Mouse (Mus musculus) left cerebral cortex, postnatal 4 days (tissue): ENCODE measurements around the gene Vapb. TPM values are rescaled to one million over a fixed set of nuclear protein-coding genes. Genes with fewer than 3 reads are reported as not detected.

ENCODE experiments used
- DNase-seq: peaks from one replicate; pipeline ENCODE4 v3.0.0-alpha.2; 2022
- intact Hi-C: fragments of 180-260 bp; cut with DNase I; formaldehyde crosslinking; loops from one replicate; pipeline ENCODE4 v1.15.1; 2025
- total RNA-seq, 2 experiments: library from RNA; stranded (reverse); gene quantifications; 2 replicates each; pipeline ENCODE4 v1.2.3; 2021

The Vapb gene
- total RNA-seq, 2 experiments from 2014 or later = 84.7 to 94.7 TPM

GRCm38 (mm10) chr2:173784884-173785283, 47.6 kb downstream of the Vapb start:
- DNase-seq = no peak
- intact Hi-C loops = no loop called here

- DNase-seq = peak; percentile 33
- intact Hi-C loops = no loop called here
Measured at GRCm38 (mm10) chr2:173789945-173790804, 52.9 kb downstream of the Vapb start.

DNA sequence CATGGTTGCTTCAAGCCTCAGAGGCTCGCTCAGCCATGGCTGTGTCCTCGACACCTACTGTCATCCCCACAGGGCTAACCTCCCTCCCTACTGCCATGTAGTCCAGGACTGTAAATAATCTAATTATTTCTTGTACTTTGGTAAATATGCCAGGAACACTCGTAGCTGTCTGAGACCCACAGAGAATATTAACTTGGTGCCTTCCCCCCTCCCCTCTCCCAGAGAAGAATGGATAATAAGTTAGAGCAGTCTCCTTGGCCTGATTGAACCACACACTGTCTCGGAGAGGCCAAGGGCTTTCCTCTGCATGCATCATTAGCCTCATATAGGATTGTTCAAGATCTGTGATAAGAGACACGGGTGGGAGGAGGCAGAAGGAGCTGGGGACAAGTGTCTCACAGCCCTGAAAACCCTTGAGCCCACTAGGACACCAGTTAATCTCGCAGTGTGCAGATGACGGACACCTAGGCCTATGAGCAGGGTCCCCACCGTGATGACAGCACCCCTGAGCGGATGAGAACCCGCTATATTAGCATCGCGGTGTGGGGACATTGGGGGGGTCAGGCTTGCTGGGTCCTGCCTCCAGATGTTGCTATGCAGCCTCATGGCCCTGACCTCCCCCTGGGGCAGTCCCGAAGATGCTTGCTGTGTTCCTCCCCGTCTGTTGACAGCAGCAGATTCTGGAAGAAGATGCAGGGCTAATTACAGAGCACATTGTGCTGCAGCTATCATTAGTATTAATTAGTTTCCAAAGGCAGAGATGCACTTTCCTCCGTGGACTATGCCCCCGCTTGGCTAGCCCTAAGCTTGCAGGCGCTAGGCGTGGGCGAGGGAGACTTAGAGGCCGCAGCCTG, 54.8 kb downstream of the Vapb start:
- DNase-seq = no peak
- intact Hi-C loops = no loop called here

- intact Hi-C loops = no loop called here
- no peak for DNase-seq
Measured at GRCm38 (mm10) chr2:173794018-173794417, 56.7 kb downstream of the Vapb start.

DNA sequence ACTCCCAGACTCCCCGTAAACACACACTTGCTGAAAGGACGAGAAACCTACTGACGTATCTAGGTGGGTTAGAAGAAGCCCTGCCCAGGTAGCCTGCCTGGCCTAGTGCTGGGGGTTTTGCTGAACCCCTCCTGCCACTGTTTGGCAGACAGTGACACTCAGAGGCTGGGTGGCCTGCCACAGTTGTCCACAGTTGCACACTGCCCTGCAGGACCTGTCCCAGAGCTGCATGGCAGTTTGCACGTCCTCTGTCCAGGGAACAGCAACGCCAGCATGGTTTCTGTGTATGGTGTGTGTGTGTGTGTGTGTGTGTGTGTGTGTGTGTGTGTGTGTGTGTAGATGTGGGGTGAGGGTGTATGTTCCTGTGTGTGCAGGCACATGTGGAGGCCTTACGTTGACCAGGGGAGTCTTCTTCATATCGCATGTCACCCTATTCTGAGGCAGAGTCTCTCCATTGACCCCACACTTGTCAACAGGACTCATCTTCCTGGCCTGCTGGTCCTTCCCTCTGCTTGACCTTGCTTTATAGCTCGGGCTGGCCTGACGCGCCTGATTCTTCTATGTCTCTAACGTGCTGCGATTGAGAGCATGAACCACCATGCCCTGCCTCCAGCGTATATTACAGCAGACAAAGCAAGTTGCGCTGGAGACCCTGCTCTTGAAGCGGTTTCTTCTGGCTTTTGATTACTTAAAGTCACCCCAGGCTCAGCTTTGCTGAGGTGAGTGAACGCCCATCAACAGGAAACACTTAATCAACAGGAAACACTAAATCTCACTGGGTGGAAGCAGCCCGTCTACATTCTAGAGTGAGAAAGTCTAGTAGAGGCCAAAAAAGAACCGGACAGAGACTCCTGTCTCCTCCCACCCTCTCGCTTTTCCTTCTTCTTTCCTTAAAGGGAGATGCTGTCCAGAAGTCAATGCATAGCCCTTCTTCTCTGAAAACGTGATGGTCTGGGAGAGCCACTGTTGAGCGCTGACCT, 57.5 kb downstream of the Vapb start:
- no peak for DNase-seq
- intact Hi-C loops = no loop called here

GRCm38 (mm10) chr2:173795801-173796673, 58.7 kb downstream of the Vapb start:
- no peak for DNase-seq
- intact Hi-C loops = no loop called here

DNA sequence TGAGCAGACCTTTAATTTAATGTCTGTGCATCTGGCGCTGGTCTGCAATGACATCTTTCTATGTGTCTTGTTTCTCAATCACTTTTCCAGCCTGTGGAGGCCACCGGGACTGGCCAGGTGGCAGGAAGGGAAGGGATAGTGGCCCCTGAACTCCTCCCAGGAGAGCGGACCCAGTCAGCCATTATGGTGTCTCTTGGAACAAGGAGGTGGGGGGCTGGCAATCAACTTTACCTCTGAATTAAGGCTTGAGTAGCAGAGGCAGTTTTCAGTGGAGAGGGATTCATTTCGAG, 59.3 kb downstream of the Vapb start:
- DNase-seq = no peak
- intact Hi-C loops = no loop called here

DNA sequence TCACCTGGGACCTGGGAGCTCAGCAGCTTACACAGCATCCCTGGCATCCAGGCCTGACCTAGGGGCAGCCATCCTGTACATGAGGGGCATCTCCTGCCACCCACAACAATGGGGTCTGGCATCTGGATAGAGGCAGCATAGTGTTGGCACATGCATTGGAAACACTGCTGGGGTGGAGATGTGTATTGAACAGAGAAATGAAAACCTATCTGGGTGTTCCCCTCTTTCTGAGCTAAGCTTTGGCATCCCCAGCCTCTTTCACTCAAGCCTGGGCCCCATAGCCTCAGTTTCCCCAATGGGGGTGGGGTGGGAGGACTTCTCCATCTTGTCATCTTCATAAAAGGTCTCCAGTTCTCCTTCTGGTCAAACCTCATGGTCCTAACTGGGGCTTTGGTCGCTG, 62.2 kb downstream of the Vapb start:
- intact Hi-C loops = no loop called here
- DNase-seq = no peak

- intact Hi-C loops = no loop called here
- no peak for DNase-seq
Measured at GRCm38 (mm10) chr2:173800566-173800965, 63.3 kb downstream of the Vapb start.

DNA sequence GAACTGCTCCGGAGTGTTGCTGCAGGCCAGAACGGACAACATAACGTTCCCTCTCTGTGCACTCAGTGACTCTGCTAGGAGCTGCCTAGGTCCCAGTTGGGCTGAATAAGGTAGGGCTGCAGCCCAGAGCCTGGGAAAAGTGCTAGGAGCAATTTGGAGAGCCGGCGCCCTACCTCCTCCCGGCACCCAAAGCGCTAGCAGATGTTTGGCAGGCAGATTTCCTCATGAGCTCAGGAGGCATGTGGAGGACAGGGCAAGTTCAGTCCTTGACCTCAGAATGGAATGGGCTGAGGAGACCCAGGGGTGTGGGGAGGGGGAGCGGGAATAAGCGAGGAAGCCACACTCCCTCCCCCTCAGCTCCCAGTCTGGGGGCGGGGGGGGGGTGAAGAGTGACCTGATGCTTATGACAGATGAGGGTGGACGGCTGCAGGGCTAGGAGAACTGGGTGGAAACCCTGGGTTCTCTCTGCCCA, 64.1 kb downstream of the Vapb start:
- no peak for DNase-seq
- intact Hi-C loops = no loop called here

DNA sequence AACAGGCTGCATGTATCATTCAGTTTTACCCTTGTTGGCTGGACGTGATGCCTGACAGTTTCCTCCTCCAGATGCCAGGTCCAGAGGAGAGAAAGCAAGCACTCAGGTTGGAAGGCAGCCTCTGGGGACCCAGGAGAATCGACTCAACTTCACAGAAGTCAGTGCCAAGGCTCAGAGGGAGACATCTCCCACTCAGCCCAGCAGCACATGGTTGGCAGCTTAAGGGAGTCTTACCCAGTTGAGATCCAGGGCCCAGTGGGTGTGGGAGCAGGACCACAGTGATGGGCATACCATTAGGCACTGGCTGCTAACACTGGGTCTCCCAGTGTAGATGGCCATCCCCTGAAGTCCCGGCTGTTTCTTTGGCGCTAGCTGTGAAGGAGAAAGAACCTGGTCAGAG, 64.9 kb downstream of the Vapb start:
- intact Hi-C loops = no loop called here
- DNase-seq = no peak

DNA sequence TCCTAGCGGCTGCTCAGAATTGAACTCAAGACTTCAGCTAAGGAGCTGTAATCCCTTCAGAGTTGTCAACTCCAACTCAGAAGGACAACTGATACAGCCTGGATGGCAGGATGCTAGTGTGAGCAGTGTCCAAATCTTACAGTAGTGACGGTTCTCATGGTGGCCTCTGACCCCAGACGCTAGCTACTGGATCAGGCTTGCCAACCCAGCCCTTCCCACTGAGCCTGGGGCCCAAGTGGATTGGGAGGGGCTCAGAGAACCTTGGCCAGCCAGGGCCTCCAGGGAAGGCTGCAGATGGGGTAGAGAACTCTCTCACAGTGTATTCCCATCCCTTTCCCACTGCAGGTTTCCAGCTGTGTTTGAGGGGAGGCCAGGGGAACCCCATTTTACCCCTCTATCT, 65.6 kb downstream of the Vapb start:
- DNase-seq = no peak
- intact Hi-C loops = no loop called here

GRCm38 (mm10) chr2:173803827-173804226, 66.5 kb downstream of the Vapb start:
- DNase-seq = no peak
- intact Hi-C loops = no loop called here

DNA sequence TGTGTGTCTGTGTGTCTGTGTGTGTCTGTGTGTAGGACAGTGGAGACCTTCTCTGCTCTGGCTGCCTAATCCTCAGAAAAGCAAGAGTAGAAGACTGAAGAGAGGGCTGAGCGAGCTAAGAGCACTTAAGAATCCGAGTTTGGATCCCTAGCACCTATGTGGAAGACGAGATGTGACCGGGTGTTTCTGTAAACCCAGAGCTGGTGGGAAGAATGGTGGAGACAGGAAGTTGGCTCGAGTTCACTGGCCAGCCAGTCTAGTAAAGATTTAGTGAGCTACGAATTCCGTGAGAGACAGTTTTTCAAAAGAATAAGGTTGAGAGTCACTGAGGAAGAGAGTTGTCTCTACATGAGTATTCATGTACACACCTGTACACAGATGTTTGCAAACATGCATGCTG, 69.3 kb downstream of the Vapb start:
- intact Hi-C loops = no loop called here
- DNase-seq = no peak

- intact Hi-C loops = no loop called here
- DNase-seq = no peak
Measured at GRCm38 (mm10) chr2:173808942-173809341, 71.6 kb downstream of the Vapb start.

DNA sequence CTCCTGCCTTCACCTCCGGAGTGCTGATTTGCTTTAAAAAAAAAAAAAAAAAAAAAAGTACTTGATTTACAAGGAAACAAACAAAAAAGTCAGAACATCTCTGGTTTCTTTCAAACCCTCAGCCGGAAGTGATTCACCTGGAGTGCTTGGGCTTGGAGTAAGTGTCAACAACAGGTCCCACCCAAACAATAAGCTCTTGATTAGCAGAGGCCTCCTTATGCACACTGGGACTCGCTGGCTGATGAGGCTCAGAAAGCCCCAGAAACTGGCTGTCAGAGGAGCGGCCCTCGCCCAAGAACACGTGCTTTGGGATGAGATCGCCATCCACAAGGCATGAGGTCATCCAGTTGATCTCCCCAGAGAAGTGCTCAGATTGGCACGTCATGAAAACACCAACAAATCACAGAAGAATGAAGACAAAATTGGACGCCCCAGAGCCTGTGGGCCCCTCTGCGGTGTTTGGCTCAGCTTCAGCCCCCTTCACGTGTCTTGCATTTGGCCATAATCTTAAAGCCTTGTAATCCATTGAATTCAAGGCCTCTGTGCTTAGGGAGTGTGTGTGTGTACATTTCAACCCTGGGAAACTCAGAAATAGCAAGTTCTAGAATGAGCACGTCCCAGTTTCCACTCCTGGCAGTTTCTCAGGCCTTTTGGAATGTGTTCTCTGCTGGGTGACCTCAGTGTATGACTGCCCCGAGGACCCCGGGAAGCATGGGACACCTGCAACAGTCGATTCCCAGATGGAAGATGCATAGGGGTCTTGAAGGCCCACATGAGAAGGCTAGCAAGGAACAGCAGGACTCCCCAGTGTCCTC, 72.9 kb downstream of the Vapb start:
- intact Hi-C loops = no loop called here
- DNase-seq = no peak

GRCm38 (mm10) chr2:173810851-173811130, 73.5 kb downstream of the Vapb start:
- intact Hi-C loops = no loop called here
- DNase-seq = no peak

GRCm38 (mm10) chr2:173811850-173812249, 74.5 kb downstream of the Vapb start:
- no peak for DNase-seq
- intact Hi-C loops = no loop called here

DNA sequence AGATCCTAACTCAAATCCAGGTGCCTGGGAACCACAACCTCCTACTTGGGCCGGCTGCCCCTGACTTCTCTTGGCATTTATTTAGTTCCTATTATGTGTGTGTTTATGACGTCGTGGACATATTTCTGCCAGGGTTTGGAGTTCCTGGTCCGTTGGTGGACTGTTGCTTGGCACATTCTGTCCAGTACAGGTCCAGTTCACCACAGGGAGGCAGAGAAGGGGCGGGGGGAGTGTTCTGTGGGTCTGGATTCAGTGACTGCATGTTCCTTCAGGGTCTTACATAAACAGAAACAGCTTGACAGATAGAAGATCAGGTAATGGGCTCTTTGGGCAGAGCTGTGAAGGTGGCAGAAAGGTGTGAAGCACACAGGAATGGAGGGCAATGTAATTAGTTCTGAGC, 75.8 kb downstream of the Vapb start:
- intact Hi-C loops = no loop called here
- DNase-seq = peak; percentile 21
